Mouse (Mus musculus): ENCODE measurements around the gene Olfr959. TPM values are rescaled to one million over a fixed set of nuclear protein-coding genes. Genes with fewer than 3 reads are reported as not detected.
A peak's percentile ranks its signal among the peaks of the same experiment; 100 is the strongest.

Olfr959 gene
- polyA plus RNA-seq (2016; fragmentation: Nextera tagmentation; extraction: Ambion mirVana), result not detected in 2 replicates

DNA sequence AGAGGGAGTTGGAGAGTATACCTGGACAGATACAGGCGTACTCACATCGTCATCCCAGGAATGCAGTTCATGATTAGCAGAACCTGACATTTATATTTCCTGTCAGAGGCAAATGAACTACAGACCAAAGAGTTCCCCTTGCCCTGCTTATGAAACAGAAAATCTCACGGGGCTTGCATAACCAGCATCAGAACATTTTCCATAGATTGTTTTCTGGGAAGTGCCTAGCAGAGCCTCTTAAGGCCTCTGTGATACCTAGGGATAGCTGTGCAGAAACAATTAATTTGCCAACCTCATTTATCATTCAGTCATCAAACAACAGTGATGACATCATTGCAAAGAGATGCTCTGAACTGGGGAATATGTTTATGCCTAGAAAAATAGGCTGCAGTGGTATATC, at the start of gene Olfr959:
Olfr959 (minus strand) TSS at position 101 of the 400 bp plus-strand sequence.
- no peaks in the 10 kb centered on the region for H3K4me1 ChIP-seq
- WGBS, result 83% methylated on average over 3 of the region's 3 CpGs
- no peak within 1 kb of the TSS for H3K27ac ChIP-seq
- no peaks in the 10 kb centered on the region for H3K36me3 ChIP-seq
- H3K4me3 ChIP-seq, result no peak within 1 kb of the TSS
- no peaks in the 10 kb centered on the region for H3K27me3 ChIP-seq (ENCODE audit: insufficient read depth, poor library complexity, severe bottlenecking)
- H3K9me3 ChIP-seq, result no peaks in the 10 kb centered on the region
- no peak for DNase-seq (ENCODE audit: low spot score)

DNA sequence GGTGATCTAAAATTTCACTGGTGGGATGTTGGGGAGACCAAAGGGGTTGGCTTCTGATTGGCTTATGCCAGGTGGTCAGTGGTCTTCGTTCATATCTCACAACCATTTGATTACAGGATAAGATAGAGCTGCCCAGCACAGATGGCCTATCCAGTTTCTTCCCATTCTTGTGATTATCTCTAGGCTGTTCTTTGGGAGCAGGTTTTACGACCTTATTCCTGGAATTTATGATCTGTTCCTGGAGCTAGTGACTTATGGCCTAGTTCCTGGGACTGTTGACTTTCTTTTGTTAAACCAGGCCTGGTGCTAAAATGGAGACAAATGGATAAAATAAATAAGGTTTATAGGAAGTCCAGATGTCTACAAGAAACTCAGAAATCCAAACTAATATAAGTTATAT, 49.3 kb upstream of the Olfr959 start:
- Histone ChIP-seq H3K4me3 (no peak overlapping the region), H3K9me3 (no peaks in the 10 kb centered on the region), H3K27ac (no peak overlapping the region), H3K27me3 (ENCODE audit: insufficient read depth, poor library complexity, severe bottlenecking) (no peaks in the 10 kb centered on the region), H3K36me3 (no peaks in the 10 kb centered on the region), H3K4me1 (no peaks in the 10 kb centered on the region)
- DNase-seq (ENCODE audit: low spot score), result no peak
- 62% methylated on average over 2 of the region's 2 CpGs for WGBS

GRCm38 (mm10) chr9:39623783-39624182, 48.4 kb upstream of the Olfr959 start:
- no peaks in the 10 kb centered on the region for H3K27me3 ChIP-seq (ENCODE audit: insufficient read depth, poor library complexity, severe bottlenecking)
- H3K9me3 ChIP-seq, result no peaks in the 10 kb centered on the region
- DNase-seq (ENCODE audit: low spot score), result no peak
- no peaks in the 10 kb centered on the region for H3K36me3 ChIP-seq
- 84% methylated on average over 3 of the region's 3 CpGs for WGBS
- no peaks in the 10 kb centered on the region for H3K4me1 ChIP-seq
- H3K27ac ChIP-seq, result no peak overlapping the region
- H3K4me3 ChIP-seq, result no peak overlapping the region

- no peaks in the 10 kb centered on the region for H3K27me3 ChIP-seq (ENCODE audit: insufficient read depth, poor library complexity, severe bottlenecking)
- no peaks in the 10 kb centered on the region for H3K9me3 ChIP-seq
- no peak within 1 kb of the TSS for H3K27ac ChIP-seq
- no peak for DNase-seq (ENCODE audit: low spot score)
- H3K4me3 ChIP-seq, result no peak within 1 kb of the TSS
- H3K36me3 ChIP-seq, result no peaks in the 10 kb centered on the region
- H3K4me1 ChIP-seq, result no peaks in the 10 kb centered on the region
- 63% methylated on average over 1 of the region's 1 CpGs for WGBS
Observed at GRCm38 (mm10) chr9:39621073-39621472, 45.7 kb upstream of the Olfr959 start, which contains the start of gene Olfr960. Gene Olfr960 (plus strand): TSS chr9:39621373.

GRCm38 (mm10) chr9:39611953-39612352, 36.6 kb upstream of the Olfr959 start:
- H3K27me3 ChIP-seq (ENCODE audit: insufficient read depth, poor library complexity, severe bottlenecking), result no peaks in the 10 kb centered on the region
- WGBS, result 46% methylated on average over 1 of the region's 1 CpGs
- H3K4me1 ChIP-seq, result no peaks in the 10 kb centered on the region
- no peaks in the 10 kb centered on the region for H3K36me3 ChIP-seq
- no peaks in the 10 kb centered on the region for H3K9me3 ChIP-seq
- no peak for DNase-seq (ENCODE audit: low spot score)
- H3K4me3 ChIP-seq, result no peak overlapping the region
- no peak overlapping the region for H3K27ac ChIP-seq

DNA sequence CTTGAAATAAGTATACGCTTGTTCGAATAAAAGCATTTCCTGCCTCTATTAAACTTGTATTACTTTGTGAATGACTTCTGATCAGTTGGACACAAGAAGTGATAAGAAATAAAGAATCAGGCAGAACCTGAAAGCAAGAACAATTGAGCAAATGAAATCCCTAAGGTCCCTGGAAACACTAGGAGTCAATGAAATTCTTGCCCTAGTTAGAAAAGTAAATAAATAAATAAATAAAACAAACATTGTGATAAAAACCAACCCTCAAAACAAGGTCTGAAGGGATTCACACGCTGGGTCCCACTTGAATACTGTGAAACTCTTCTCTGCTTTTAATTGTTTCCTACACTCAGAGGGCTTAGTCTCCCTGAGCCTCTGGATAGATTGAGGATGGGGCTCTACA, 35.0 kb upstream of the Olfr959 start, which contains the start of gene Olfr148:
Olfr148 (plus strand) TSS at position 301 of the 400 bp plus-strand sequence.
- Histone ChIP-seq H3K27ac (no peak within 1 kb of the TSS), H3K9me3 (no peaks in the 10 kb centered on the region), H3K27me3 (ENCODE audit: insufficient read depth, poor library complexity, severe bottlenecking) (no peaks in the 10 kb centered on the region), H3K4me3 (no peak within 1 kb of the TSS), H3K36me3 (no peaks in the 10 kb centered on the region), H3K4me1 (no peaks in the 10 kb centered on the region)
- no peak for DNase-seq (ENCODE audit: low spot score)
- whole genome bisulfite sequencing, result 65% methylated on average over 3 of the region's 3 CpGs

- no peak overlapping the region for H3K27ac ChIP-seq
- no peak overlapping the region for H3K4me3 ChIP-seq
- H3K36me3 ChIP-seq, result no peaks in the 10 kb centered on the region
- H3K9me3 ChIP-seq, result no peaks in the 10 kb centered on the region
- no peaks in the 10 kb centered on the region for H3K4me1 ChIP-seq
- no peaks in the 10 kb centered on the region for H3K27me3 ChIP-seq (ENCODE audit: insufficient read depth, poor library complexity, severe bottlenecking)
- DNase-seq (ENCODE audit: low spot score), result no peak
Observed at GRCm38 (mm10) chr9:39608497-39608896, 33.1 kb upstream of the Olfr959 start.

DNA sequence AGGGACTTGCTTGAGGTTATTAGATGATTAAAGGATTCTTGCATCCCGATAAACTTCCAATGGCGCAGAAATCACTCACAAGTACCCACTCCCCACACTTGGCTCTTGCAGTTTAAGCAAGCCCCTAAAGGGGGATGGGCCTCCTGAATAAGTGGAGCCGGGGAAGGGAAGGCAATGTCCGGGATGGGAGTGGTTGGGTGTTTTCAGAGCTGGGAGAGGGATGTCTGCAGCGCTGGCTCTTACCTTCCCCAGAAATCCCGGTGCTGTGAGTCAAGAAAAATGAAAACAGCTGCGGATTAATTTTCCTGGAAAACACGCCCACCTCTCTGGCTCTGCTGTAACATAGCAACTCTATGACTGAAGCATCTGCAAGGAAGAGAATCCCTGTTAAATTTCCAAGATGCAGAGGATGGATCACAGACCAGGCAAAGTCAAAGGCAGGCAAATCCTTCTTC, 28.7 kb upstream of the Olfr959 start, which contains the start of gene AW551984:
AW551984 (minus strand) TSS at position 405 of the 455 bp plus-strand sequence.
- under 1% methylated on average over 8 of the region's 8 CpGs for WGBS
- H3K4me3 ChIP-seq, result peak within 1 kb of the TSS; percentile 63

GRCm38 (mm10) chr9:39603333-39603845, 28.0 kb upstream of the Olfr959 start:
- under 1% methylated on average over 9 of the region's 9 CpGs for WGBS
- DNase-seq (ENCODE audit: low spot score), result no peak
- H3K27ac ChIP-seq, result no peak overlapping the region

More for the DNA sequence above, 28.7 kb upstream of the Olfr959 start, which contains the start of gene AW551984:
- DNase-seq (ENCODE audit: low spot score), result no peak
- Histone ChIP-seq H3K4me1 (no peaks in the 10 kb centered on the region), H3K27ac (0 out of 2 replicates have a peak within 1 kb of the TSS, but pooled peaks have one; percentile 16), H3K27me3 (ENCODE audit: insufficient read depth, poor library complexity, severe bottlenecking) (no peaks in the 10 kb centered on the region), H3K9me3 (no peaks in the 10 kb centered on the region), H3K36me3 (no peaks in the 10 kb centered on the region)

GRCm38 (mm10) chr9:39602536-39603332, 27.4 kb upstream of the Olfr959 start:
- H3K27ac ChIP-seq, result no peak overlapping the region
- H3K27me3 ChIP-seq (ENCODE audit: insufficient read depth, poor library complexity, severe bottlenecking), result no peaks in the 10 kb centered on the region
- H3K4me1 ChIP-seq, result no peaks in the 10 kb centered on the region
- H3K36me3 ChIP-seq, result no peaks in the 10 kb centered on the region
- H3K4me3 ChIP-seq, result peak overlapping the region; percentile 63
- H3K9me3 ChIP-seq, result no peaks in the 10 kb centered on the region
- DNase-seq (ENCODE audit: low spot score), result no peak
- under 1% methylated on average over 19 of the region's 19 CpGs for WGBS

More at GRCm38 (mm10) chr9:39603333-39603845, 28.0 kb upstream of the Olfr959 start:
- no peaks in the 10 kb centered on the region for H3K9me3 ChIP-seq
- H3K4me1 ChIP-seq, result no peaks in the 10 kb centered on the region
- H3K4me3 ChIP-seq, result peak overlapping the region; percentile 63
- no peaks in the 10 kb centered on the region for H3K27me3 ChIP-seq (ENCODE audit: insufficient read depth, poor library complexity, severe bottlenecking)
- no peaks in the 10 kb centered on the region for H3K36me3 ChIP-seq

GRCm38 (mm10) chr9:39577050-39577449, 1.7 kb upstream of the Olfr959 start:
- H3K4me3 ChIP-seq, result no peak overlapping the region
- 58% methylated on average over 5 of the region's 5 CpGs for WGBS
- no peaks in the 10 kb centered on the region for H3K9me3 ChIP-seq
- no peak for DNase-seq (ENCODE audit: low spot score)
- H3K27ac ChIP-seq, result peak overlapping the region; percentile 29; the same call in 1 of the 2 replicates
- H3K27me3 ChIP-seq (ENCODE audit: insufficient read depth, poor library complexity, severe bottlenecking), result no peaks in the 10 kb centered on the region
- no peaks in the 10 kb centered on the region for H3K36me3 ChIP-seq
- no peaks in the 10 kb centered on the region for H3K4me1 ChIP-seq

- Histone ChIP-seq H3K27me3 (ENCODE audit: insufficient read depth, poor library complexity, severe bottlenecking) (no peaks in the 10 kb centered on the region), H3K4me3 (no peak overlapping the region), H3K36me3 (no peaks in the 10 kb centered on the region), H3K4me1 (no peaks in the 10 kb centered on the region), H3K9me3 (no peaks in the 10 kb centered on the region), H3K27ac (no peak overlapping the region)
- DNase-seq (ENCODE audit: low spot score), result no peak
Observed at GRCm38 (mm10) chr9:39558349-39558647, 17.1 kb downstream of the Olfr959 start.

- H3K9me3 ChIP-seq, result no peaks in the 10 kb centered on the region
- WGBS, result 54% methylated on average over 3 of the region's 3 CpGs
- no peak overlapping the region for H3K4me3 ChIP-seq
- H3K27ac ChIP-seq, result no peak overlapping the region
- no peaks in the 10 kb centered on the region for H3K36me3 ChIP-seq
- DNase-seq (ENCODE audit: low spot score), result no peak
- H3K27me3 ChIP-seq (ENCODE audit: insufficient read depth, poor library complexity, severe bottlenecking), result no peaks in the 10 kb centered on the region
- no peaks in the 10 kb centered on the region for H3K4me1 ChIP-seq
Observed at GRCm38 (mm10) chr9:39557529-39558348, 17.6 kb downstream of the Olfr959 start.

Measured in heart, embryonic 10.5 days (tissue).